Mouse (Mus musculus): ENCODE data around the gene Hdac5. TPM values are rescaled to one million over a fixed set of nuclear protein-coding genes. Genes with fewer than 3 reads are reported as not detected.

Gene Hdac5
- polyA plus RNA-seq, 1 experiment from 2014 or later: 129 TPM

DNA sequence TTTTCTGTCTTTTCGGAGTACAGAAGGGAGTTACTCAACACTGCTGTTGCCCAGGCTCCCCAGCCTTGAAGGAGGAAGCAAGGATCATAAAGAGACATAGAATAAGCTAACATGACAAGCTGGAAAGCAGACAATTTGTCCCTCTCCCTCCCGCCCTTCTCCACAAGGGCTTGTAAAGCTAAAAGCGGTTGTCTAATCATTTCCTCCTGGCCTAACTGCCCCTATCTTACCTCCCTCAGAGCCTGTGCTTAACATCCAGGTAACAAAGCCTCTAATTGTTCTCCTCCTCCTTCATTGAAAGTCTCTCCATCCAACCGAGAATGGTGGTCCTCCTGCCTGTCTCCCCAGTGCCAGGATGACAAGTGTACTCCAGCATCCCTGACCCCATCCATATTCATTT, 39.1 kb downstream of the Hdac5 start:
- H3K9ac ChIP-seq (replicated peaks): no peak overlapping the region
- peaks cover 18% of the 10 kb centered on the region for H3K4me1 ChIP-seq
- no peaks in the 10 kb centered on the region for H3K9me3 ChIP-seq
- no peaks in the 10 kb centered on the region for H3K27me3 ChIP-seq
- H3K4me3 ChIP-seq: peak overlapping the region; percentile 55; the same call in 1 of the 2 replicates
- H3K36me3 ChIP-seq: peaks cover 16% of the 10 kb centered on the region
- H3K27ac ChIP-seq (replicated peaks): no peak overlapping the region
- ATAC-seq (replicated peaks): no peak
- WGBS: 52% methylated on average over 4 of the region's 4 CpGs
- H3K4me2 ChIP-seq (replicated peaks): peak overlapping the region; percentile 77; the same call in 1 of the 2 replicates

DNA sequence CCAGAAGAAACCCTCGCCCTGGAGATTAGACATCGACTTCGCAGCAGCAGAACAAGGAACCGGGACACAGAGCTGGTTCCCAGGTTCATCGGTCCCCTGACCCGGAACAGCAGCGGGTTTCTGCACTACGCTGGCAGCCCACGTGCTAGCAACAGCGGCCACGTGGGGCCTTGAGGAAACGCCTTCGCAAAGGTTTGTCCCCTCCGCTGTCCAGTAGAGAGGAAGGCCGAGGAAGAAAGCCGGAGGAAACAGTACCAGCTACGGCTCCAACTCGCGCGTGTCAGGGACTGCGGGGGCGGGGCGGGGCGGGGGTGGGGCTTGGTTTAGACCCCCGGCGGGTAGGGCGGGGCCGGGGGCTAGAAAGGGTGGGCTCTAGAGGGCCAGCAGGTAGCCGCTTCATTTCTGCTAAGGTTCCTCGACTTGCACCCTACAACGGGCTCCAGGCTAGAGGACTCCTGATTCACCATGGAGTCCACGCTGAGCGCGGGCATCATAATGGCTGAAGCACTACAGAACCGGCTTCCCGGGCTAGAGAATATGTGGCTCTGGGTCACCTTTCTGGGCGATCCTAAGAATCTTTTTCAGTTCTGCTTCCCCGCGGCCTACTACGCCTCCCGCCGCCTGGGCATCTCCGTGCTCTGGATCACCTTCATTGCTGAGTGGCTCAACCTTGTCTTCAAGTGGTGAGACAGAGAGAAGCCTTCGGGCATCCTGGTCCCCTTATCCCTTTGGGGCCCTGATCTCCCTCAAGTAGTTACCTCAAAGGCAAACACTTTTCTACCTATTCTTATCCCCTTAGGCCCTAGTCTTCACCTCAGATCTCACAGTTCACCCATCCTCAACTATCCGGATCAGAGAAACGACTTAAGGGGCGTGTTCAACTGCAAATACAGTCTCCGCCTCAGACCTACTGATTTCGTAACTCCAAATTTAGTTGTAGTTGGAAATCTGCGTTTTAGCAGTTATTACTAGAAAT, 40.2 kb downstream of the Hdac5 start, which contains the start of gene G6pc3:
G6pc3 (plus strand) TSS at position 160 of the 976 bp plus-strand sequence.
- Histone ChIP-seq H3K9ac (replicated peaks) (peak within 1 kb of the TSS; percentile 64), H3K27ac (replicated peaks) (peak within 1 kb of the TSS; percentile 62), H3K27me3 (no peaks in the 10 kb centered on the region), H3K4me1 (peaks cover 23% of the 10 kb centered on the region), H3K9me3 (no peaks in the 10 kb centered on the region), H3K4me3 (peak within 1 kb of the TSS; percentile 55), H3K4me2 (replicated peaks) (peak within 1 kb of the TSS; percentile 77), H3K36me3 (peaks cover 5% of the 10 kb centered on the region)
- 2% methylated on average over 50 of the region's 50 CpGs for WGBS
- peak; percentile 74 for ATAC-seq (replicated peaks)

DNA sequence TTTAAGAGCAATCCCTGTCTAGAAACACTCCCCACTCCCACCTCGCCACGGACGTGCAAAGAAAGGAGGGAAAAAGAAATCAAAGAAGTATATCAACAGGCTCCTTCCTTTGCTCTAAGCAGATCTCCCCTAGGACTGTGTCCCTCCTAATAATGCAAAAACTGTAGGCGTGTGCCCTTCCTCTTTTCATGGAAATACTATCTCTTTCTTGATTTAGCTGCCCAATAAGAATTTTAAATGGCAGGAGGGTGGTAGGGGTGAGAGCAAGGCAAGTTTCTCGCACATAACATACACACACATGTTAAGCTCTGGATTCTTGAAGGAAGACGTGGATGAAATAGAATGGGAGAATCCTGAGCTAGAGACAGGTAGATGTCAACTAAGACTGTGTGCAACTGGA, 41.0 kb downstream of the Hdac5 start:
- no peak for ATAC-seq (replicated peaks)
- Histone ChIP-seq H3K27me3 (no peaks in the 10 kb centered on the region), H3K27ac (replicated peaks) (0 out of 2 replicates have a peak overlapping the region, but pooled peaks have one; percentile 62), H3K4me3 (peak overlapping the region; percentile 55), H3K9me3 (no peaks in the 10 kb centered on the region), H3K9ac (replicated peaks) (peak overlapping the region; percentile 64), H3K4me2 (replicated peaks) (peak overlapping the region; percentile 77), H3K4me1 (peaks cover 27% of the 10 kb centered on the region), H3K36me3 (no peaks in the 10 kb centered on the region; the same call in 1 of the 2 replicates)
- WGBS: 70% methylated on average over 6 of the region's 6 CpGs

DNA sequence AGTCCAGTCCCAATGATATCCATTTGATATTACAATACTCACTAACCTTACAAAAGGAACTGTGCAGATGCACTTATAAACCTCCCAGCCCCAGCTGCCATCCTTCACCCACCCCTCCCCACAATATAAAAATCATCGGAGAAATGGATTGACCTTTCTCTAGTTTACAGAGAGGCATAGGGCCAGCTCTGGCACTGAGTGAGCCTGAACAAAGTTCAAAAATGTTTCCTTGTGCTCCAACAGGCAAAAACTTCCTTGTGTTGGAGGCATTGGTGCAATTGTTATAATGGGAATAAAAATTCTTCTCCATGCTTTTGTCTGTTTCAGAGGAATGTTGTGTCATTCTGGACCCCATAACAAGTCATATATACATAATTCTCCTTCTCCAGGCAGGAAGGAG, 43.7 kb downstream of the Hdac5 start:
- WGBS: 87% methylated on average over 1 of the region's 1 CpGs
- no peaks in the 10 kb centered on the region for H3K27me3 ChIP-seq
- H3K4me2 ChIP-seq (replicated peaks): no peak overlapping the region
- no peaks in the 10 kb centered on the region for H3K9me3 ChIP-seq
- peaks cover 40% of the 10 kb centered on the region for H3K4me1 ChIP-seq
- H3K27ac ChIP-seq (replicated peaks): no peak overlapping the region
- H3K4me3 ChIP-seq: no peak overlapping the region
- no peak overlapping the region for H3K9ac ChIP-seq (replicated peaks)
- no peak for ATAC-seq (replicated peaks)
- peaks cover 14% of the 10 kb centered on the region for H3K36me3 ChIP-seq

DNA sequence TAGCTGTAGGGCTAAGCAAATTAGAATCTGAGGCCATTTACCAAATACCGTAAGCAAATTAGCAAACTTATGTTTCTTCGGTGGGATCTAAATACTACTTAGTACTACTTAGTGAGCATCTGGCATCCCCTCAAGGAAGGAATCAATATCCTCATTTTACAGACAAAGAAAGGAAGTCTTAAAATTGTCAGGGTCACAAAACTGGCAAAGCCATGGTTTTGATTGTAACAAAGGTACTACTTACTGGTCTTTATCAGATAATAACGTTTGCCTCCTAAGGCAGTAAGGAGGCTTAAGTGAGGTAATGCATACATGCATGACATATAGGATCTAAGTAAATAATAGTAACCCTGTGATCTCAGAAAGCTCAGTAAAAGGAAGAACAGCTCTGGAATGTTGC, 44.3 kb downstream of the Hdac5 start:
- Histone ChIP-seq H3K9me3 (no peaks in the 10 kb centered on the region), H3K4me2 (replicated peaks) (peak overlapping the region; percentile 62), H3K9ac (replicated peaks) (peak overlapping the region; percentile 88; the same call in 1 of the 2 replicates), H3K4me3 (peak overlapping the region; percentile 71), H3K4me1 (peaks cover 35% of the 10 kb centered on the region), H3K27me3 (no peaks in the 10 kb centered on the region), H3K36me3 (peaks cover 20% of the 10 kb centered on the region), H3K27ac (replicated peaks) (peak overlapping the region; percentile 95)
- 50% methylated on average over 3 of the region's 3 CpGs for WGBS
- no peak for ATAC-seq (replicated peaks)

DNA sequence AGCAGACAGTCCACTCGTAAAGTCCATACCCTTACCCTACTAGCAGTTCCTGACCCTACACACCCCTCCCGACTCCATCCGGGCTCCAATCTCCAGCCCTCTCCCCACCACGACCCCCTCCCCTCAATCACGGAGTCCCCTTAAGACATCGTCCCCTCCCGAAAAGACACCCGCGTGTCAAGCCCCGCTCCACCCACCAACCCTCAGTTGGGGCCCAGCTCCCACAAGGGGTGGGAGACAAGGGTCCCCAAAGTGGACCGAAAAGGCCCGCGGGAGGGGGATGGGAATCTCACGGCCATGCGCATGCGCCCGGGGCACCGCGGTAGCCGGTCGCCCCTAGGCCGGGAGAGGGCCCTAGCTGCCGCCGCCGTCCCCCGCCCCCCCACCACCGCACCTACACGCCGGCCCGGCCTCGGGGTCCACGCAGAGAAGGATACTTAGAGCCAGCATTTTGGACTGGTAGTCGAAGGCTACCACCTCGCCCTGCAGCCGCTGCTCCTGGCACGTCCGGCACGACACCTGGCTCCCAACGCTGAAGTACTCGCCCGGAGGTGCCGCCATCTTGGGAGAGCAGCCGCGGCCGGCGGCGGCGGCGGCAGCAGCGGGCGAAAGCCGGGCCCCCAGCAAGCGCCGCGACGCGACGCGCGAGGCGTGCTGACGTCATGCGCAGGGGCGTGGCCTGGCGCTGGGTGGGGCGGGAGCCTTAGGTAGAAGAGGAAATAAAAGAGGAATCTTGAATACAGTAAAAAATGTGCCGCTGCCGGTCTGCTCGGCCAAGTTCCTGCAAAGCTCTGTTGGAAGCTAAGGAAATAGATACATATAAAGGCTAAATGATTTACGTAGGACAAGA, 45.1 kb downstream of the Hdac5 start, which contains the start of gene Lsm12:
Lsm12 (minus strand) TSS at position 651 of the 850 bp plus-strand sequence.
- Histone ChIP-seq H3K9me3 (no peaks in the 10 kb centered on the region), H3K27ac (replicated peaks) (peak within 1 kb of the TSS; percentile 95), H3K36me3 (peaks cover 26% of the 10 kb centered on the region), H3K4me1 (peaks cover 27% of the 10 kb centered on the region), H3K4me2 (replicated peaks) (peak within 1 kb of the TSS; percentile 62), H3K27me3 (no peaks in the 10 kb centered on the region), H3K4me3 (peak within 1 kb of the TSS; percentile 71), H3K9ac (replicated peaks) (peak within 1 kb of the TSS; percentile 88)
- WGBS: under 1% methylated on average over 69 of the region's 70 CpGs
- peak; percentile 90 for ATAC-seq (replicated peaks)

DNA sequence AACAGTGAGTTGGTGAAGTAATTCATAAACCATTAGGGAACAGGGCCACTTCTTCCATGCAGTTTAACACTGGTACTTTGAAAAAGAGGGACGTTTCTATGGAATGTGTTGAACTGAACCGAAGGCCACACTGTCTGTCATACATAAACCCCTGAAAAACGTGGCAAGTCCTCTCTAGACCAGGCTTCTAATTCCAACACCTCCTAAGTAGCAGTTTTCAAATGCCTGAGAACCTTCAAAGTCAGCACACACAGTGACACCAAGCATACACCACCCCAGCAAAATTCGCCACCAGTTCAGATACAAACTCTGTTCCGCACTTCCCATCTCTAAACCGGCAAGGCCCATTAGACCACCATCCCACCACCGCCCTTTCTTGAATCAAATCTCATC, 45.7 kb downstream of the Hdac5 start:
- no peaks in the 10 kb centered on the region for H3K27me3 ChIP-seq
- H3K9me3 ChIP-seq: no peaks in the 10 kb centered on the region
- WGBS: 5% methylated on average over 7 of the region's 7 CpGs
- peaks cover 33% of the 10 kb centered on the region for H3K36me3 ChIP-seq
- ATAC-seq (replicated peaks): no peak
- H3K4me2 ChIP-seq (replicated peaks): peak overlapping the region; percentile 62
- H3K9ac ChIP-seq (replicated peaks): peak overlapping the region; percentile 88
- peak overlapping the region; percentile 71 for H3K4me3 ChIP-seq
- H3K4me1 ChIP-seq: peaks cover 23% of the 10 kb centered on the region
- peak overlapping the region; percentile 95 for H3K27ac ChIP-seq (replicated peaks)

DNA sequence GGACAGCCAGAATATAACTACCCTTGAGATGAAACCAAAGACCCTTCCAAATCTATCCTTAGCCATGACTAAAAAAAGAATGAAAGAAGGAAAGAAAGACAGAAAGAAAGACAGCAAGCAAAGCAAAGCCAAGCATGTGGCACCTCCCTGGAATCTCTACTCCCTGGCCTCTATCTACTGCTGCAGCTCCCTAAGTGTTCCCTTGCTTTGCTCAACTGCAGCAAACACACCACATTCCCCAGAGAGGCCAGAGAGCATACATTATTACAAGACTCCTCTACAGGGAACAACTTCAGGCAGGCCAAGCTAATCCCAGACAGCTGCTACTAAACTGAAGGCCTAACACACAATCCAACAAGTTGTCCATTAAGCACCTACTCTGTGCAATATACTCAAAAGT, 50.1 kb downstream of the Hdac5 start:
- peaks cover 46% of the 10 kb centered on the region for H3K36me3 ChIP-seq
- H3K4me2 ChIP-seq (replicated peaks): no peak overlapping the region
- H3K27ac ChIP-seq (replicated peaks): no peak overlapping the region
- no peak for ATAC-seq (replicated peaks)
- no peak overlapping the region for H3K4me3 ChIP-seq
- no peak overlapping the region for H3K9ac ChIP-seq (replicated peaks)
- no peaks in the 10 kb centered on the region for H3K9me3 ChIP-seq
- peaks cover 17% of the 10 kb centered on the region for H3K4me1 ChIP-seq
- no peaks in the 10 kb centered on the region for H3K27me3 ChIP-seq

DNA sequence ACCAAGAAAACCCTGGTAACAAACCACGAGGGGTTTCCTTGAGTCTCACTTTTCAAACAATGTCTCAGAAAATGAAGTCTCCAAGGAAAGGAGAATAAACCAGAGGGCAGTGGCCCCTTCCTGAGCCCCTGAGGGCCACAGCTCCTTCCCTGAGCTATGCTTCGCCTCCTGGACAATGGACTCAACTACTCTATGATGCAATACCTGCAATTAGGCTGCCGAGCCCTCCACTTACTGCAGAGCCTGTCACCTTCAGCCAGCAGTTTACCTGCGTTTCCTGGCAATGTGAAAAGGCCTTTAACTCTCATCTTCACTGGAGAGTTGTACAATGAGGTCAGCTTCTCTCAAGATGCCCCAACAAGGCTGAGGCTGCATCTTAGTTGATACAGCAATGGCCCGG, 61.3 kb downstream of the Hdac5 start:
- 90% methylated on average over 5 of the region's 5 CpGs for WGBS
- no peak overlapping the region for H3K4me2 ChIP-seq (replicated peaks)
- H3K27me3 ChIP-seq: no peaks in the 10 kb centered on the region
- H3K9ac ChIP-seq (replicated peaks): no peak overlapping the region
- no peak for ATAC-seq (replicated peaks)
- no peak overlapping the region for H3K4me3 ChIP-seq
- H3K27ac ChIP-seq (replicated peaks): no peak overlapping the region
- H3K4me1 ChIP-seq: peaks cover 6% of the 10 kb centered on the region
- H3K36me3 ChIP-seq: peaks cover 33% of the 10 kb centered on the region
- no peaks in the 10 kb centered on the region for H3K9me3 ChIP-seq

DNA sequence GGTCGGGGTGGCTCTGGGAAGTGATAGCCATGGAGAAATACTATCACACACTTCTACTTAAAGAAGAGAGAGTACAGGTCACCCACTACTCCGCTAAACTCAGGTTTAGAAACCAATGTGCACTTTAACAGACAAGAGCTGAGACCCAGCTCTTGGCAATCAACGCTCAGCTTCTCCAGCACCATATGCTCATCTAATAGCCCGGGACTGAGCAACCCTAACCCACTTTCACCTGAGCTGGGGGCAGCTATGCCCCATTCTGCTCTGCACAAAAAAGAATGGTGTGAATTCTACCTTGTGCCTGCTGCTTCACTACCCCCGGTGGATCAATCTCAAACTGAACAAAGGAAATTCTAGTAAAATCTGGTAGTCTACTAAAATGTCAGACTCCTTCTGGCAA, 62.4 kb downstream of the Hdac5 start:
- no peak for ATAC-seq (replicated peaks)
- Histone ChIP-seq H3K9me3 (no peaks in the 10 kb centered on the region), H3K4me2 (replicated peaks) (no peak overlapping the region), H3K27me3 (no peaks in the 10 kb centered on the region), H3K27ac (replicated peaks) (0 out of 2 replicates have a peak overlapping the region, but pooled peaks have one; percentile 38), H3K4me3 (no peak overlapping the region), H3K4me1 (peaks cover 6% of the 10 kb centered on the region), H3K9ac (replicated peaks) (no peak overlapping the region), H3K36me3 (peaks cover 43% of the 10 kb centered on the region)
- WGBS: 88% methylated on average over 5 of the region's 5 CpGs

DNA sequence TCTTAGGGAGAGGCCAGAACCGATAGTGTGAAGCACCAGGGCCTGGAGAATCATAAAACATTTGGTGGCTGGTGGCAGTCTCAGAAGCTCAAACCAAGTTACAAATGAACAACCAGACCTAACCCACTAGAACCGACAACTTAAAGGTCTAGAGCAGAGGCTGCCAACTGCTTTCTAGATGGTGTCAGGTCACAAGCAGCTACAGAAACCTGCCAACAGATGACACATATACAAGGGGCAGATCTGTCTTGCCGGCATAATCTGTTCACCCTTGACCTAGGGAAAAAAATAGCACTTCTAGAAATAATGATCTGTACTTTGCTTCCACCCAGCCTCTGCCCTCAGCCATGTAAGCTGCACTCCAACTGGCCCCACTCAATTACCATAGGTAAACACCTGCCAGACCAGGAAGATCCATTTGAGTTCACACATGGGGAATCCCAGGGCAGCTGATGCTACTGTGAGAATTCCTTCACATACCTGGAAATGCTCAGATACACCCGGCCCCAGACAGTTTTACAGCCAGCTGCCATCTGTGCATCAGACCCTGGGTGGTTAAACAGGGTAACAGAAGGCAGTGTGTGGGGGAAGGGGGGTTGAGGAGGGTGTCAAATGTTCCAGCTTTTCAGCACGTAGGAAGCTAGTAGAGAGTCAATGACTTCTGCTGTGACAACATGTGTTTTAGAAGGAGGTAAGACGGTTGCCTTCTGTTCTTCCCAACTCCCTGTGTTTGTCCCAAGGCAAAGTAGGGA, 63.8 kb downstream of the Hdac5 start:
- Histone ChIP-seq H3K4me3 (no peak overlapping the region), H3K27me3 (no peaks in the 10 kb centered on the region), H3K4me2 (replicated peaks) (no peak overlapping the region), H3K4me1 (peaks cover 6% of the 10 kb centered on the region), H3K9ac (replicated peaks) (no peak overlapping the region), H3K27ac (replicated peaks) (no peak overlapping the region; the same call in 1 of the 2 replicates), H3K9me3 (no peaks in the 10 kb centered on the region), H3K36me3 (peaks cover 53% of the 10 kb centered on the region)
- ATAC-seq (replicated peaks): no peak
- 67% methylated on average over 6 of the region's 6 CpGs for WGBS

All from forebrain, embryonic 15.5 days (tissue).